Mouse (Mus musculus) limb, embryonic 11.5 days (tissue): Measurements from ENCODE around the gene Lrch3. TPM values are rescaled to one million over a fixed set of nuclear protein-coding genes. Genes with fewer than 3 reads are reported as not detected.

Experiments used
- ATAC-seq: fragments of 200-750 bp; cut with Nextera tagmentation; 2 replicates; pipeline ENCODE4 v1.8.0; 2017; ENCODE audit warnings: low read depth; ENCODE audit not compliant: insufficient number of reproducible peaks, low FRiP score, low TSS enrichment
- DNase-seq: peaks from one replicate; pipeline ENCODE4 v3.0.0-alpha.2; 2015; ENCODE audit warnings: low spot score
- H3K27ac ChIP-seq: fragments of 300-500 bp; sonication (generic); replicated peaks from 2 replicates; pipeline ENCODE4 v1.5.1; 2014; ENCODE audit warnings: low read depth, mild to moderate bottlenecking, low read length
- H3K27me3 ChIP-seq: fragments of 300-500 bp; sonication (generic); 2 replicates; pipeline ENCODE4 v1.6.1; 2014; ENCODE audit warnings: mild to moderate bottlenecking, low read length, mixed read lengths; ENCODE audit not compliant: control insufficient read depth, insufficient read depth
- H3K36me3 ChIP-seq: fragments of 300-500 bp; sonication (generic); 2 replicates; pipeline ENCODE4 v1.6.1; 2014; ENCODE audit warnings: mild to moderate bottlenecking, low read length, moderate library complexity, mixed read lengths; ENCODE audit not compliant: control insufficient read depth, insufficient read depth
- H3K4me1 ChIP-seq: fragments of 300-500 bp; sonication (generic); 2 replicates; pipeline ENCODE4 v1.6.1; 2014; ENCODE audit warnings: low read length, mixed read lengths; ENCODE audit not compliant: control insufficient read depth, insufficient read depth
- H3K4me2 ChIP-seq: fragments of 300-500 bp; sonication (generic); 2 replicates; pipeline ENCODE4 v1.6.1; 2014; ENCODE audit warnings: low read depth, mild to moderate bottlenecking, moderate library complexity; ENCODE audit not compliant: severe bottlenecking
- H3K4me3 ChIP-seq: fragments of 300-500 bp; sonication (generic); 2 replicates; pipeline ENCODE4 v1.5.1; 2014; ENCODE audit warnings: low read depth, low read length
- H3K9ac ChIP-seq: fragments of 300-500 bp; sonication (generic); 2 replicates; pipeline ENCODE4 v1.6.1; 2014; ENCODE audit warnings: mild to moderate bottlenecking, low read length
- H3K9me3 ChIP-seq: fragments of 300-500 bp; sonication (generic); 2 replicates; pipeline ENCODE4 v1.6.1; 2016; ENCODE audit warnings: low read length; ENCODE audit not compliant: control insufficient read depth
- WGBS: fragments of 180-500 bp; shearing (Covaris S2); extraction: QIAGEN DNeasy Blood & Tissue Kit; methylation state at CpG from one replicate; pipeline ENCODE4 v1.1.7; 2014; 5-methylcytosine and 5-hydroxymethylcytosine counted together
- polyA plus RNA-seq: library from polyadenylated mRNA; unstranded; fragments of >200 nt; fragmentation: Nextera tagmentation; extraction: Ambion mirVana; gene quantifications from 2 replicates; pipeline ENCODE4 v1.2.1, GENCODE M21; 2014

The Lrch3 gene
- polyA plus RNA-seq, 1 experiment from 2014 or later, result 31.3 TPM

GRCm38 (mm10) chr16:32876831-32877230 lies 37.1 kb upstream of the Lrch3 start:
- 31% methylated on average over 9 of the region's 9 CpGs for WGBS
- no peak for DNase-seq
- Histone ChIP-seq H3K4me3 (peak overlapping the region; percentile 96), H3K27me3 (no peaks in the 10 kb centered on the region), H3K9ac (no peak overlapping the region), H3K9me3 (no peaks in the 10 kb centered on the region), H3K36me3 (no peaks in the 10 kb centered on the region), H3K27ac (no peak overlapping the region), H3K4me2 (peak overlapping the region; percentile 81), H3K4me1 (peaks cover 4% of the 10 kb centered on the region; the same call in 1 of the 2 replicates)
- ATAC-seq, result no peak

- DNase-seq, result peak; percentile 97
Observed at GRCm38 (mm10) chr16:32877343-32878156, 36.4 kb upstream of the Lrch3 start, which contains the start of the genes Fyttd1 and Rubcn. Gene Fyttd1, plus strand, starts transcription at chr16:32877500. Gene Rubcn, minus strand, starts transcription at chr16:32877766.

GRCm38 (mm10) chr16:32878157-32878598 lies 35.7 kb upstream of the Lrch3 start:
- no peak overlapping the region; the same call in 1 of the 2 replicates for H3K27ac ChIP-seq
- no peaks in the 10 kb centered on the region for H3K9me3 ChIP-seq
- H3K4me1 ChIP-seq, result peaks cover 4% of the 10 kb centered on the region; the same call in 1 of the 2 replicates
- H3K9ac ChIP-seq, result peak overlapping the region; percentile 82
- H3K27me3 ChIP-seq, result no peaks in the 10 kb centered on the region
- ATAC-seq (peak; percentile 42; the same call in 1 of the 2 replicates), DNase-seq (peak; percentile 53)
- peak overlapping the region; percentile 81 for H3K4me2 ChIP-seq
- under 1% methylated on average over 34 of the region's 34 CpGs for WGBS
- peak overlapping the region; percentile 96 for H3K4me3 ChIP-seq
- H3K36me3 ChIP-seq, result no peaks in the 10 kb centered on the region

More at GRCm38 (mm10) chr16:32877343-32878156, 36.4 kb upstream of the Lrch3 start, which contains the start of the genes Fyttd1 and Rubcn:
- Histone ChIP-seq H3K27me3 (no peaks in the 10 kb centered on the region), H3K4me1 (peaks cover 4% of the 10 kb centered on the region; the same call in 1 of the 2 replicates), H3K9me3 (no peaks in the 10 kb centered on the region), H3K9ac (peak within 1 kb of the TSS; percentile 82), H3K4me2 (peak within 1 kb of the TSS; percentile 81), H3K27ac (peak within 1 kb of the TSS; percentile 68), H3K4me3 (peak within 1 kb of the TSS; percentile 96), H3K36me3 (no peaks in the 10 kb centered on the region)
- under 1% methylated on average over 73 of the region's 83 CpGs for WGBS
- ATAC-seq, result peak; percentile 95

DNA sequence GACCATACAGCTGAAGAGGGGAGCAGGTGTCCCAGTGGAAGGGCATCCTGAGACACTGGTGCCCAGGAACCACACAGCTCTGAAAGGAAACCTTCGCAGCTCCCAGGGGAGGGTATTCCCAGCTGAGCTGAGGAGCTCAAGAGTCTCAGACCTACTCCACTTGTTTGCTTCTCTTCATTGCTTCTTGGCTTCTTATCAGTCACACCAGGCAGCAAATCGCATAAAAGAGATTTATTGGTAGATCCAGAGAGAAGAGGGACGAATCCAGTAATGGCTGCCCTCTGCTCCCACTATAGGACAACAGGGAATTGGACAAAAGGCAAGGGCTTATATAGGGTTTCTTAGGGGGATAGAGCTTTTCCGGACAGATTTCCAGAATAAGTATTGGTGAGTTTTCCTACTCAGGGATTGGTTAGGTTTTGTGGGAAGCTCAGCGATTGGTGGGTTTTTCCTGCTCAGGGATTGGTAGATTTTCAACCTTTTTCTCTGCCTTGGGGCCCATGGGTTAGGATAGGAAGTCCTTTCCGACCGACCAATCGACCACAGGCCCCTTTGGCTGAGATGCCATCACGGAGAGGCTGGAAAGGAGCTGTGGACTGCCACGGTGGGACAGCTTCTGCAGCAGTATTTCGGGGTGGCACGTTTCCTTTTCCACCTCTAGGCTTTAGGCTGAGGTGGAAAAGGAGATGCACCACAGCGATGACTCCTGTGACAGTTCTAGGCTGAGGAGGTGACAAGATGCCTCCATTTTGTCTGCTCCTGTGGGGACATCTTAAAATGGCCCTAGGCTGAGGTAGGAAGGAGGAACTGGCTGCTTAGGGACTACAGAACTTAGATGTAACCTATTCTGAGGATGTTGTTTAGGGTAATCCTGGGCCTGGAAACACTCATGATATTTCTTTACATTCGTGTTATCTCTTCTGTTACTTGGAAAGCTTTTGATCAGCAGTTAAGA lies 34.7 kb upstream of the Lrch3 start:
- WGBS, result 87% methylated on average over 14 of the region's 14 CpGs
- Histone ChIP-seq H3K9ac (no peak overlapping the region), H3K27me3 (no peaks in the 10 kb centered on the region), H3K4me1 (peaks cover 4% of the 10 kb centered on the region; the same call in 1 of the 2 replicates), H3K36me3 (no peaks in the 10 kb centered on the region), H3K4me3 (peak overlapping the region; percentile 96), H3K4me2 (peak overlapping the region; percentile 81), H3K9me3 (no peaks in the 10 kb centered on the region), H3K27ac (no peak overlapping the region)
- ATAC-seq, result no peak
- no peak for DNase-seq

GRCm38 (mm10) chr16:32881538-32881937 lies 32.4 kb upstream of the Lrch3 start:
- Histone ChIP-seq H3K36me3 (no peaks in the 10 kb centered on the region), H3K4me2 (no peak overlapping the region), H3K4me3 (no peak overlapping the region), H3K9ac (no peak overlapping the region), H3K27me3 (no peaks in the 10 kb centered on the region), H3K27ac (no peak overlapping the region), H3K4me1 (peaks cover 4% of the 10 kb centered on the region; the same call in 1 of the 2 replicates), H3K9me3 (no peaks in the 10 kb centered on the region)
- DNase-seq (no peak), ATAC-seq (no peak)
- WGBS, result 74% methylated on average over 7 of the region's 7 CpGs

GRCm38 (mm10) chr16:32887996-32888395 lies 25.9 kb upstream of the Lrch3 start:
- no peak for ATAC-seq
- Histone ChIP-seq H3K9ac (no peak overlapping the region), H3K27ac (no peak overlapping the region), H3K9me3 (no peaks in the 10 kb centered on the region), H3K4me2 (no peak overlapping the region), H3K27me3 (no peaks in the 10 kb centered on the region), H3K4me1 (no peaks in the 10 kb centered on the region), H3K36me3 (peaks cover 6% of the 10 kb centered on the region; the same call in 1 of the 2 replicates), H3K4me3 (no peak overlapping the region)
- WGBS, result 88% methylated on average over 7 of the region's 7 CpGs
- DNase-seq, result no peak

DNA sequence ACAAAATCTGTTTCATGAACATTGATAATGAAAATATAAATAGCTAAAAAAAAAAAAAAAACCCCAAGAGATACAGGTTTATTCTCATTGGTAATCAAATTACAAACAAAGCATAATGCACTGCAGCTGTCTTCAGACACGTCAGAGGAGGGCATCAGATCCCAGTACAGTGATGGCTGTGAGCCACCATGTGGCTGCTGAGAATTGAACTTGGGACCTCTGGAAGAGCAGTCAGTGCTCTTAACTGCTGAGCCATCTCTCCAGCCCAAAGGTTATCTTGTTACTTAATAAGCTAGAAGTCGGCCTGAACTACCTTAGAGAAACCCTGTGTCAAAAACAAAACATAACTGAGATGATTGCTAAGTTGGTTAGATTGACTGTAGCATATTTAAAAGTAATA lies 24.0 kb upstream of the Lrch3 start:
- no peak overlapping the region for H3K4me2 ChIP-seq
- peaks cover 6% of the 10 kb centered on the region; the same call in 1 of the 2 replicates for H3K36me3 ChIP-seq
- 65% methylated on average over 2 of the region's 2 CpGs for WGBS

DNA sequence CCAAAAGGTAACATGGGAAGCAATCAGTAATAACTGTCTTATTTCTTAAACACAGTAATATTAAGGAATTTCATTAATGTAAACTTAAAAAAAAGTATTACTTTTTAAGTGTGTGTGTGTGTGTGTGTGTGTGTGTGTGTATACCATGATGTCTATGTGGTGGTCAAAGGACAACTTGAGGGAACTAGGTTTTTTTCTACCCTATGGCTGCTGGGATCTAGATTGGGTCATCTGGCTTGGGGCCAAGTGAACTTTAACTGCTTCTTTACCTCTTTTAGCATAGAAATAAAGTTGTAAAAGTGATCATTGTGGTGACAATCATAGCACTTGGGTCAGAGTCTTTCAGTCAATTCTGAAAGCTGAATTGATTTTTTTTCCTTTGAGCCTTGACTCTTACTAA lies 17.8 kb upstream of the Lrch3 start:
- no peak for DNase-seq
- Histone ChIP-seq H3K9ac (no peak overlapping the region), H3K36me3 (peaks cover 14% of the 10 kb centered on the region; the same call in 1 of the 2 replicates), H3K4me1 (no peaks in the 10 kb centered on the region), H3K27me3 (no peaks in the 10 kb centered on the region), H3K9me3 (no peaks in the 10 kb centered on the region), H3K4me3 (no peak overlapping the region), H3K27ac (no peak overlapping the region), H3K4me2 (no peak overlapping the region)
- no peak for ATAC-seq

More for the DNA sequence above, 24.0 kb upstream of the Lrch3 start:
- Histone ChIP-seq H3K4me1 (no peaks in the 10 kb centered on the region), H3K27me3 (no peaks in the 10 kb centered on the region), H3K4me3 (no peak overlapping the region), H3K27ac (no peak overlapping the region), H3K9ac (no peak overlapping the region), H3K9me3 (no peaks in the 10 kb centered on the region)
- no peak for ATAC-seq
- no peak for DNase-seq
